Mouse (Mus musculus) Patski (cell line): ENCODE results near the gene Hspa5. TPM values are rescaled to one million over a fixed set of nuclear protein-coding genes. Genes with fewer than 3 reads are reported as not detected.
"Not testable (repeated sequence)": the region's sequence is repeated elsewhere in the genome, so short reads cannot be mapped to it uniquely, and the experiment has no call there.

ENCODE experiments used
- ATAC-seq: fragments of 100-300 bp; one replicate; pipeline ENCODE4 v1.8.0; 2021
- CTCF ChIA-PET: fragments of 350-600 bp; sonication (Branson Sonifier 250); formaldehyde crosslinking; loops from one replicate; lab custom pipeline; 2022; ENCODE audit warnings: inconsistent platforms; lab: Charles Lee
- POLR2A ChIA-PET: fragments of 350-600 bp; sonication (Branson Sonifier 250); formaldehyde crosslinking; loops from one replicate; lab custom pipeline; 2022; ENCODE audit warnings: antibody characterized with exemption, inconsistent platforms; lab: Charles Lee
- DNase-seq: peaks from one replicate; pipeline ENCODE4 v3.0.0-alpha.2; 2011; ENCODE audit warnings: low read depth, low spot score
- H3K27me3 ChIP-seq: fragments of 371-371 bp; one replicate; pipeline ENCODE4 v1.5.1; 2021
- CTCF ChIP-seq: fragments of 100-300 bp; IDR thresholded peaks from one replicate; pipeline ENCODE4 v1.5.1; 2021
- in situ Hi-C: fragments of 300-500 bp; cut with MboI; formaldehyde crosslinking; loops from 3 replicates; pipeline ENCODE4 v1.11.1; 2018; ENCODE audit warnings: low pct_unique_long_range_greater_than_20kb, mixed read lengths
- polyA plus RNA-seq: library from polyadenylated mRNA; unstranded; gene quantifications from one replicate; pipeline ENCODE4 v1.2.3, GENCODE M21; 2021

Gene Hspa5
- polyA plus RNA-seq, 1 experiment from 2014 or later = 1,080 TPM

DNA sequence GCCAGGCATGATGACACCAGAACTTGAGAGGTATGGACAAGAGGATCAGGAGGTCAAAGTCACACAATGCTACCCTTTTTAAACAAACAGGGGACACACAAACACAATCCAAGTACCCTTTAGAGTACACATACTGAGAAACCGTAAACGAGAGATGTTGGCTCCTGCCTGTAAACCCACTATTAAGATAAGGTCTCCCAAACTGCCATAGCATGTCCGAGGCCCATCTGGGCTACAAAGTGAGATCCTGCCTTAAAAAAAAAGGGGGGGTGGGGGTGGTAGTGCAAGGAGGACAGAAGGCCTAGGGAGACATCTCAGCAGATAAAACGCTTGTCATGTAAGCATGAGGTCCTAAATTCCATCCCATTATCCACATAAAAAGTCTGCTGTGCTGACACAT, 23.3 kb upstream of the Hspa5 start:
- DNase-seq = no peak
- POLR2A ChIA-PET = no interaction called here
- no peaks in the 10 kb centered on the region for H3K27me3 ChIP-seq
- no peak for ATAC-seq
- no peak for TF ChIP-seq CTCF
- CTCF ChIA-PET = no interaction called here
- in situ Hi-C loops = no loop called here

DNA sequence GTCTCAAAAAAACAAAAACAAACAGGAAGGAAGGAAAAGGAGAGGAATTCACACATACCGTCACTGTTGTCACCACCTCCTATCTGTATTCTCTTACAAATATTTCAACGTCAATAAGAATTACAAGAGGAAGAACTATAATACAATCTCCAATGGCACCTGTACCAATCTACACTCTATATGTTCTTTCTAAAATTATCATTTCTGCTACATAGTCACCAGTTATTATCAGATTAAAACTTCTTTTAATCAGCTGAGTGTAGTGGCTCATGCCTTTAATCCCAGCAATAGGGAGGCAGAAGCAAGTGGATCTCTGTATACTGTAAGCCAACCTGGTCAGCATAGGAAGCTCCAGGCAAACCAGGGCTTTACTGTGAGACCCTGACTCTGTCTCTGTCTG, 21.5 kb upstream of the Hspa5 start:
- ChIA-PET POLR2A (no interaction called here), CTCF (no interaction called here)
- in situ Hi-C loops = no loop called here
- TF ChIP-seq CTCF = no peak
- DNase-seq (no peak), ATAC-seq (no peak)
- H3K27me3 ChIP-seq = no peaks in the 10 kb centered on the region

- CTCF ChIA-PET = no interaction called here
- in situ Hi-C loops = no loop called here
Observed at GRCm38 (mm10) chr2:34753811-34754550, 17.8 kb upstream of the Hspa5 start.

DNA sequence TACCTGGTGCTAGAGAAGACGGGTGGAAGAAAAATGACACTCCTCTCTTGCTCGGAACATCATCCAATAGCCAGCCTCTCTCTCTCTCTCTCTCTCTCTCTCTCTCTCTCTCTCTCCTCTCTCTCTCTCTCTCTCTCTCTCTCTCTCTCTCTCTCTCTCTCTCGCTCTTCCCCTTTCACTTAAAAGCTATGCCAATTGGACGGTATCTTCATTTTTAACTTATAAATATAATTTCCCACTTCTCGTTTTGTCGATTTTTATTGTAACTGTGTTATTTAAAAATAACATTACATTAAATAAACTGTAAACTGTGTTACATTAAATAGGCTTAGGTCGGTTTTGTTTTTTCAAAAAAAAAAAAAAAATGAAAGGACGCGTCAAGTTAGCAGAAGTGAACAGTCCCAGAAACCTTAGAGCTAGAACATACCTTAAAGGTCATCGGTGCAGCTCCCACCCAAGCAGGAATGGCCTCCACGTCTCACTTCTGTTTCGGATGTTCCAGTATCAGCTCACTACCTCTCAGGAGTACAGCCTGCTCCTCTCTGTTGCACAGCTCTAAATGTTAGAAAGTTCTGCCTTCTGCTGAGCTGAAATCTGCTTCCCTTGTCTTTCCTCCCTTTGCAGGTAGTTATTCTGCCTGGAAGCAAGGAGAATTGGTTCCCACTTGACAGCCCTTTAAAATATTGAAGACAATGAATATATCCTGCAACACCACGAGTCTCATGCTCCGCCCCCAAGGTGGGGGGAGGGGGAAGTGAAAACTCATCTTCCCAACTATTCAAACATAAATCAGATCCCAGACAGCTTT, 17.0 kb upstream of the Hspa5 start, which contains the start of gene Gapvd1:
Gapvd1 (minus strand) TSS at position 682 of the 808 bp plus-strand sequence.
- POLR2A ChIA-PET = interaction anchor here (0.7 to 2.5 kb wide), 5 partner anchors 13 to 1850 kb away, joined by 3 to 17 read pairs (median 3); partner anchors contain the start of gene Hspa5
- DNase-seq = no peak
- no peak for TF ChIP-seq CTCF
- H3K27me3 ChIP-seq = no peaks in the 10 kb centered on the region
- CTCF ChIA-PET = interaction anchor here (0.9 kb wide), 1 partner anchor 13 kb away, joined by 4 read pairs; no protein-coding TSS in a partner anchor
- peak; percentile 14 for ATAC-seq
- in situ Hi-C loops = no loop called here

More at GRCm38 (mm10) chr2:34753811-34754550, 17.8 kb upstream of the Hspa5 start:
- no peak for DNase-seq
- no peaks in the 10 kb centered on the region for H3K27me3 ChIP-seq
- peak; percentile 85 for ATAC-seq
- POLR2A ChIA-PET = interaction anchor here (0.7 to 2.5 kb wide), 3 partner anchors 17 to 1850 kb away, joined by 3 to 17 read pairs (median 4); partner anchors contain the start of gene Hspa5
- TF ChIP-seq CTCF = peak; percentile 38

- in situ Hi-C loops = no loop called here
- ATAC-seq (no peak), DNase-seq (no peak)
- no peaks in the 10 kb centered on the region for H3K27me3 ChIP-seq
- CTCF ChIA-PET = no interaction called here
- POLR2A ChIA-PET = no interaction called here
- no peak for TF ChIP-seq CTCF
Observed at GRCm38 (mm10) chr2:34757341-34757740, 14.4 kb upstream of the Hspa5 start.

DNA sequence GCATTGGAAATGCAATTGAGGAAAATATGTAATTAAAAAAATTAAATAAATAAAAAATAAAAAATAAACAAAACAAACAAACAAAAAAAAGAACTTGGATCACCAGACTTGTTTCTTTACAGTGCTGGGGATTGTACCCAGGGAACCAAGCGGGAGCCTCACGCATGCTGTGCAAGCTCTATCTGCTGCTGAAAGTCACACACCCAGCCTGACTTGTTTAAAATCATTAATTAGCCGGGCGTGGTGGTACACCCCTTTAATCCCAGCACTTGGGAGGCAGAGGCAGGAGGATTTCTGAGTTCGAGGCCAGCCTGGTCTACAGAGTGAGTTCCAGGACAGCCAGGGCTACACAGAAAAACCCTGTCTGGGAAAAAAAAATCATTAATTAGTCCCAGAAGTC, 10.5 kb upstream of the Hspa5 start:
- DNase-seq, H3K27me3 ChIP-seq, ATAC-seq, POLR2A ChIA-PET, CTCF ChIA-PET, in situ Hi-C loops: not testable (repeated sequence)

GRCm38 (mm10) chr2:34762174-34762573, 9.6 kb upstream of the Hspa5 start:
- no peaks in the 10 kb centered on the region for H3K27me3 ChIP-seq
- ChIA-PET CTCF (no interaction called here), POLR2A (no interaction called here)
- ATAC-seq (no peak), DNase-seq (no peak)
- no peak for TF ChIP-seq CTCF
- in situ Hi-C loops = no loop called here

DNA sequence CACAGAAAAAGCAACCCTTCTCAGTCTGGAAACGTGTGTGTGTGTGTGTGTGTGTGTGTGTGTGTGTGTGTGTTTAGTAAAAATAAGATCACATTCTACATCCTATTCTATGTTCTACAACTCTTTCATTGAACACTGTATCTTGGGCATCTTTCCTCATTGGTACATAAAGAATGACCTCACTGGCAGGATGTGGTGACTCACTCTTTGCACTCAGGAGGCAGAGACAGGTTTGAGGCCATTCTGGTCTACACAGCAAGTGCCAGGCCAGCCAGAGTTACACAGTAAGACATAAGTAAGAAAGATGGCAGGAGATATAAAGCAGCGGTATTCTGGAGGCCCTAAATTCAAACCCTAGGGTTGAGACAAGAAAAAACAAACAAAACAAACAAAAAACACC, 8.9 kb upstream of the Hspa5 start:
- no peaks in the 10 kb centered on the region for H3K27me3 ChIP-seq
- DNase-seq (no peak), ATAC-seq (no peak)
- in situ Hi-C loops = no loop called here
- POLR2A ChIA-PET = no interaction called here
- no peak for TF ChIP-seq CTCF
- CTCF ChIA-PET = no interaction called here

DNA sequence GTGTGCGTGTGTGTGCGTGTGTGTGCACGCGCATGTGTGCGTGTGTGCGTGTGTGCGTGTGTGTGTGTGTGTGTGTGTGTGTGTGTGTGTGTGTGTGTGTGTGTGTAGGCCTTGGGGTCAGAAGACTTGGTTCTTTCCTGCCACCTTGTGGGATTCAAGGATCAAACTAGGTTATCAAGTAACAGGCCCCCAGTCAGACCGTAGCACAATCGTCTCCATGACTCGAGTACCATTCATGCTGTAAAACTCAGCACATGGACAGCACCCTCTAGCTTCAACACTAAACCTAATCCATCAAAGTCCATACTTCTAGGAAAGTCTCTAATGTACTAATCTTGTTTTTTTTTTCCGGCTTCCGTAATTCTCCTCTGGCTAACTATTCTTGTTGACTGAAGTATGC, 7.0 kb upstream of the Hspa5 start:
- ChIA-PET POLR2A (no interaction called here), CTCF (no interaction called here)
- in situ Hi-C loops = no loop called here
- H3K27me3 ChIP-seq = no peaks in the 10 kb centered on the region
- ATAC-seq (no peak), DNase-seq (no peak)
- no peak for TF ChIP-seq CTCF

DNA sequence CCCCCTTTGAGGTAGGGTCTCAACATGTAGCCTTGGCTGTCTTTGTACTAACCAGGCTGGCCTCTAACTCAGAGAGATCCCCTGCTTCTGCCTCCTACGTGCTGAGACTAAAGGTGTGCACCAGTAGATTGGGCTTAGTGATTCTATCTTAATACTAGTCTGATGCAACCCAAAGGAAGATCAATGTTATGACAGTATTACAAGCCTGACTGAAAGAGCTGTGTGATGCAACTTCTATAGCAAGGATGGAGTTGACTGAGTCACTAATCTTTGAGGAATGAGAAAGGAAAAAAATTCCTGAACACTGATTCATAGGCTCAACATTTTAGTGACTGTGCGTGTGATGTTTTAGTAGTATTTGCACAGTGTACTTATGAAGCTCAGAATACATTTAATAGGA, 1.7 kb upstream of the Hspa5 start:
- in situ Hi-C loops = no loop called here
- no peaks in the 10 kb centered on the region for H3K27me3 ChIP-seq
- ATAC-seq (no peak), DNase-seq (no peak)
- no peak for TF ChIP-seq CTCF
- ChIA-PET POLR2A (interaction anchor here (2.3 to 2.4 kb wide), 2 partner anchors 15 to 30 kb away, joined by 12 to 17 read pairs; partner anchors contain the start of genes Gapvd1 and Rabepk), CTCF (no interaction called here)
